Mouse (Mus musculus): ENCODE data around the gene Rtl6.

GRCm38 (mm10) chr15:84522953-84523689 lies 34.5 kb downstream of the Rtl6 start:
- no peak for TF ChIP-seq POLR2A (IDR thresholded peaks at IDR 0.05; ENCODE audit: control insufficient read depth in 1 of 2, insufficient read depth in 1 of 2, low read depth in 1 of 2, low read length in 2 of 2, poor library complexity in 1 of 2)
- TF ChIP-seq ZKSCAN1 (IDR thresholded peaks at IDR 0.05; ENCODE audit: low read depth, low read length): no peak
- no peak for TF ChIP-seq GATA1 (IDR thresholded peaks at IDR 0.05; ENCODE audit: low read depth, low read length)
- TF ChIP-seq HCFC1 (IDR thresholded peaks at IDR 0.05; ENCODE audit: low read depth, low read length): no peak
- TF ChIP-seq UBTF (IDR thresholded peaks at IDR 0.05; ENCODE audit: borderline replicate concordance, insufficient read depth, low read depth, low read length): no peak
- TF ChIP-seq MYC (IDR thresholded peaks at IDR 0.05; ENCODE audit: low read depth, low read length): no peak
- no peak for TF ChIP-seq CTCF (IDR thresholded peaks at IDR 0.05 in 2 of 3, conservative IDR thresholded peaks at IDR 0.05 in 1 of 3; ENCODE audit: control insufficient read depth in 1 of 3, insufficient read depth in 1 of 3, low read depth in 2 of 3, low read length in 3 of 3, poor library complexity in 1 of 3, severe bottlenecking in 1 of 3)
- no peak for TF ChIP-seq TBP (IDR thresholded peaks at IDR 0.05; ENCODE audit: low read depth, low read length)
- TF ChIP-seq MEF2A (IDR thresholded peaks at IDR 0.05; ENCODE audit: extremely low read depth, insufficient replicate concordance, low read depth, low read length, poor library complexity, severe bottlenecking): no peak
- TF ChIP-seq MAX (IDR thresholded peaks at IDR 0.05; ENCODE audit: low read length): no peak
- no peak for TF ChIP-seq MYB (IDR thresholded peaks at IDR 0.05; ENCODE audit: low read depth, low read length)
- TF ChIP-seq USF1 (IDR thresholded peaks at IDR 0.05; ENCODE audit: low read depth, low read length): no peak
- TF ChIP-seq ZNF384 (IDR thresholded peaks at IDR 0.05; ENCODE audit: low read depth, low read length): no peak
- TF ChIP-seq E2F4 (IDR thresholded peaks at IDR 0.05; ENCODE audit: borderline replicate concordance, low read depth, low read length): no peak
